Mouse (Mus musculus) forebrain, embryonic 12.5 days (tissue): ENCODE data around the gene Arhgef10l. TPM values are rescaled to one million over a fixed set of nuclear protein-coding genes. Genes with fewer than 3 reads are reported as not detected.

Experiments
- ATAC-seq: fragments of 200-750 bp; cut with Nextera tagmentation; 2 replicates; pipeline ENCODE4 v1.8.0; 2017; ENCODE audit warnings: moderate TSS enrichment; ENCODE audit not compliant: low FRiP score
- H3K27ac ChIP-seq: fragments of 300-500 bp; sonication (generic); 2 replicates; pipeline ENCODE4 v1.5.1; 2016; ENCODE audit warnings: mild to moderate bottlenecking
- H3K27me3 ChIP-seq: fragments of 300-500 bp; sonication (generic); 2 replicates; pipeline ENCODE4 v1.6.1; 2016; ENCODE audit warnings: mild to moderate bottlenecking
- H3K36me3 ChIP-seq: fragments of 300-500 bp; sonication (generic); replicated peaks from 2 replicates; pipeline ENCODE4 v1.6.1; 2016; ENCODE audit warnings: mild to moderate bottlenecking
- H3K4me1 ChIP-seq: fragments of 300-500 bp; sonication (generic); 2 replicates; pipeline ENCODE4 v1.6.1; 2016
- H3K4me2 ChIP-seq: fragments of 300-500 bp; sonication (generic); 2 replicates; pipeline ENCODE4 v1.6.1; 2016; ENCODE audit warnings: mild to moderate bottlenecking, moderate library complexity
- H3K4me3 ChIP-seq: fragments of 300-500 bp; sonication (generic); replicated peaks from 2 replicates; pipeline ENCODE4 v1.5.1; 2016; ENCODE audit warnings: mild to moderate bottlenecking
- H3K9ac ChIP-seq: fragments of 300-500 bp; sonication (generic); 2 replicates; pipeline ENCODE4 v1.6.1; 2016; ENCODE audit warnings: mild to moderate bottlenecking
- H3K9me3 ChIP-seq: fragments of 300-500 bp; sonication (generic); 2 replicates; pipeline ENCODE4 v1.6.1; 2016
- WGBS: fragments of 180-500 bp; shearing (Covaris S2); methylation state at CpG from one replicate; pipeline ENCODE4 v1.1.7; 2016; 5-methylcytosine and 5-hydroxymethylcytosine counted together
- polyA plus RNA-seq: library from polyadenylated mRNA; unstranded; fragments of >200 nt; fragmentation: Nextera tagmentation; extraction: Ambion mirVana; gene quantifications from 2 replicates; pipeline ENCODE4 v1.2.1, GENCODE M21; 2016

Gene Arhgef10l
- polyA plus RNA-seq, 1 experiment from 2014 or later = 26.1 TPM

DNA sequence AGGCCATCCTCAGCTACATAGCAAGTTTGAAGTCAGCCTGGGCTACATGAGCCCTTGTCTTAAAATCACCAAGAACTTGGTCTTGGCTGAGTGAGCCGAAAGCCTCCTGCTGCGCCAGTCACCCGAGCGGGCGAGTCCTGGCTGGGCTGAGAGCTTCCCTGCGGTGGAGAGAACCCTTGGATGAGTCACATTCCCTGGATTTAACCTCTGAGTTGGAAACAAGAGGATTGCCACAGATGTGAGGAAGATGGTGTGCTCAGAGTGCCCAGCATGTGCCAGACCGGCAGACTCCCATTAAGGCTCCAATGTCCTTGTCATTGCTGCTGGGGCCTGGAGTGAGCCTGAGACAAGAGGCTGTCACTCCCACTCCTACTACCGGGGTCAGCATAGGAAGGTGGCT, 2.0 kb upstream of the Arhgef10l start:
- Histone ChIP-seq H3K4me1 (peaks cover 11% of the 10 kb centered on the region), H3K9me3 (no peaks in the 10 kb centered on the region), H3K4me2 (no peak overlapping the region), H3K27ac (no peak overlapping the region), H3K4me3 (no peak overlapping the region), H3K9ac (no peak overlapping the region), H3K36me3 (no peaks in the 10 kb centered on the region), H3K27me3 (no peaks in the 10 kb centered on the region)
- WGBS = 94% methylated on average over 8 of the region's 8 CpGs
- no peak for ATAC-seq

GRCm38 (mm10) chr4:140665053-140665452, 759 bp downstream of the Arhgef10l start:
- Histone ChIP-seq H3K9ac (no peak overlapping the region), H3K4me1 (peaks cover 17% of the 10 kb centered on the region)
- 71% methylated on average over 7 of the region's 7 CpGs for WGBS

GRCm38 (mm10) chr4:140662882-140663585, 2.8 kb downstream of the Arhgef10l start:
- Histone ChIP-seq H3K9me3 (no peaks in the 10 kb centered on the region), H3K27me3 (peaks cover 4% of the 10 kb centered on the region; the same call in 1 of the 2 replicates), H3K27ac (no peak overlapping the region), H3K9ac (no peak overlapping the region), H3K4me2 (no peak overlapping the region), H3K36me3 (no peaks in the 10 kb centered on the region), H3K4me3 (no peak overlapping the region), H3K4me1 (peaks cover 31% of the 10 kb centered on the region)
- no peak for ATAC-seq
- WGBS = 34% methylated on average over 10 of the region's 10 CpGs

More at GRCm38 (mm10) chr4:140665053-140665452, 759 bp downstream of the Arhgef10l start:
- Histone ChIP-seq H3K27me3 (peaks cover 4% of the 10 kb centered on the region; the same call in 1 of the 2 replicates), H3K4me2 (no peak overlapping the region), H3K36me3 (no peaks in the 10 kb centered on the region), H3K4me3 (no peak overlapping the region), H3K27ac (no peak overlapping the region), H3K9me3 (no peaks in the 10 kb centered on the region)
- ATAC-seq = no peak

DNA sequence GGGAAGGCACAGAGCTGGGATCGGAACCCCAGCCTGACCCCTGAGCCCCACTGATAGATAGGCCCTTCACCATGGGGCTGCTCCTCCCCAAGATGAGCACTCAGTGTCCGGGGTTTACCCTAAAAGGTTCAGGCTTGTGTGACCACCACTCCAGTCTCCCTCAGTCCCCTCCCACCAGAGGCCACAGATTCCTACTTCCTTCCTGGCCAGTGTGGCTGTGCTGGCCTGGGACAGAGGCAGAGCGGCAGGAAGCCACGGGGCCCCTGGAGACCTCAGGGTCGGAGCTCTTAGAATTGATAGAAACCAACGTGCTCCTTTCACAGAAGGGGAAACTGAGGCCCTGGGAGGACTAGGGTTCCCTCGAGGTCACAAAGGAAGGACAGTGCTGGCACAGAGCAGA, 3.4 kb downstream of the Arhgef10l start:
- Histone ChIP-seq H3K4me2 (no peak overlapping the region), H3K4me1 (peaks cover 37% of the 10 kb centered on the region), H3K27ac (peak overlapping the region; percentile 3; the same call in 1 of the 2 replicates), H3K27me3 (peaks cover 4% of the 10 kb centered on the region; the same call in 1 of the 2 replicates), H3K9me3 (no peaks in the 10 kb centered on the region), H3K4me3 (no peak overlapping the region), H3K9ac (no peak overlapping the region), H3K36me3 (no peaks in the 10 kb centered on the region)
- WGBS = 47% methylated on average over 7 of the region's 7 CpGs
- no peak for ATAC-seq

DNA sequence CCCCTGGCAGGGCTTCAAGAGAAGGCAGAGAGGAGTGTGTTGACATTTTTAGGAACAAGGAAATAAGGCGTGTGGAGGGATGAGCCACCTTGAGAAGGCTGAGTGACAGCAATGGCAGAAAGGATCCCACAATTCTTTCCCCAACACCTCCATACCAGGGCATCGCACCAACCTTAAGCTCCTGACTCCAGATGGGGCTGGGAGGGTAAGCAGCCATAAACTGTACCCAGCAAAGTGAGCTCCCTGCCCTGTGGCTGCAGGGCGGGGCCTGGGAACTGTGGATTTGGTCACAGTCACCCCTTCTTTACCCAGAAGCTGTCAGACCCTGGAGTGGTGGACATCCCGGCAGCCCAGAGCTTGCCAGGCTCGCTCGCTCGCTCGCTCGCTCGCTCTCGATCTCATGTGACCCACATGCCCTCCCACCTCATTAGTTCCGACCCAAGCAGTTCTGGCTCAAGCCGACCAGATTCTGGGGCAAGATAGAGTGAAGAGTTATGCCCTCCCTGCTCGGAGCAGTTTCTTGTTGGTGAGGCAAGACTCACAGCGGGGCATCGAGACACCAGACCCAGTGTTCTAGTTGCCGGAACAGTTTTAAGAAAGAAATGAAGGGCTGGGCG, 4.3 kb downstream of the Arhgef10l start:
- Histone ChIP-seq H3K4me3 (no peak overlapping the region), H3K4me1 (peaks cover 45% of the 10 kb centered on the region), H3K27me3 (peaks cover 4% of the 10 kb centered on the region; the same call in 1 of the 2 replicates), H3K9ac (no peak overlapping the region), H3K9me3 (no peaks in the 10 kb centered on the region), H3K27ac (no peak overlapping the region), H3K36me3 (no peaks in the 10 kb centered on the region), H3K4me2 (no peak overlapping the region)
- WGBS = 81% methylated on average over 18 of the region's 18 CpGs
- ATAC-seq = no peak

DNA sequence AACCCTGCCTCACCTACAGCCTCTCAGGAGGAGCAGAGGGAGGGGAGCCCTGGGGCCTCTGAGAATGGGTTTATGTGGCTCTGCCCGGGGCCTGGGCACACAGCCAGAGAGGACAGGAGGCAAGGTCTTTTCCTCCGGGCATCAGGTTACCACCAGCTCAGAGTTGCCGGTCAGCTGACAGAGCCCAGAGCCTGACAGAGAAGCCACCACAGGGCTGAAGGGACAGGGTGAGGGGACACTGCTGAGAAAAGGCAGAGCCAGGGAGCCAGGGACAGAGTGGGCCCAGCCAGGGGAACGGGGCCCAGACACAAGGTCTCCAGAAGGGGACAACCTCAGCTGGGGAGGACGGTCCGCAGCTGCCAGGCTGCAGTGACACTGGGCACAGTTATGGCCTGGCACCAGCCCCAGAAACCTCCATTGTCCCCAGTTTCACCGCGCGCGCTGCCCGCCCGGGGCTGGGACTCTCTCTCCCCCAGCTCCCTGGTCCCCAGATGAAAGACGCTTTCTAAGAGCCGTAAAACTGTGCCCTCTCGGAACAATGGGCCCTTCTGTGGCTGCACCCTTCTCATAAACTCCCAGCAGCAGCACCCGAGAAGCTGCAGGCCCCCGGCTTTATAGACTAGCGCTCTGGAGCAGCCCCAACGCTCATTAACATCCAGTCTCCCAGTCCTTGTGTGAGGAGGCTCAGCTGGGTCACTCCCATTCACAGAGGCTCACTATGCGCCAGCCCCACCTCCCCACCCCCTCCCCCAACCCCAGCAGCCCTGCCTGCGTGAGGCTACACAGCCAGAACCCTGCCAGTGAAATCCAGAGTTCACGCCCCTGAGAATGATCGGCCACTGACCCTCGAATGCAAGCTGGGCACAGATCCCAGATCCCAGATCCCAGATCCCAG, 7.9 kb downstream of the Arhgef10l start:
- peak overlapping the region; percentile 99 for H3K27ac ChIP-seq
- peak overlapping the region; percentile 46 for H3K4me2 ChIP-seq
- no peaks in the 10 kb centered on the region for H3K9me3 ChIP-seq
- H3K27me3 ChIP-seq = peaks cover 4% of the 10 kb centered on the region; the same call in 1 of the 2 replicates
- H3K9ac ChIP-seq = peak overlapping the region; percentile 48
- H3K36me3 ChIP-seq = no peaks in the 10 kb centered on the region
- peaks cover 51% of the 10 kb centered on the region for H3K4me1 ChIP-seq
- peak; percentile 90 for ATAC-seq
- 0 out of 2 replicates have a peak overlapping the region, but pooled peaks have one; percentile 15 for H3K4me3 ChIP-seq
- under 1% methylated on average over 24 of the region's 24 CpGs for WGBS

DNA sequence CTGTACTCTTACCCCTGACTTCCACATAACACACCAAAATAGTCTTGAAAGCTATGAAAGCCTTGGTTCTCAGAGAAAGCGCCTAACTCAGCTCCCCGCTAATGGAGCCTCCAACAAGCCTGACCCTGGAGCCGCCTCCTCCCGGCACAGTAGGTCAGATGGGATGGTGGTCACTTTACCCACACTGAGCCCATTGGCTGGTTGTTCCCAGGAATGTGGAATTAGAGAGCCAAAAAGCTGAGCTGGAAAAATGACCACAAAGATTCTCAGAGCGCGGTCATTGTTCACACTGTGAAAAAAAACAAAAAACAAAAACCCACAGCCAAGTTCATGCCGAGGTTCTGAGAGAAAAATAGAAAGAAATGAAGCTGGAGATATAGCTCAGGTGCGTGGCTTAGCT, 9.3 kb downstream of the Arhgef10l start:
- Histone ChIP-seq H3K27ac (peak overlapping the region; percentile 99), H3K9ac (no peak overlapping the region), H3K4me1 (peaks cover 43% of the 10 kb centered on the region), H3K27me3 (no peaks in the 10 kb centered on the region), H3K36me3 (no peaks in the 10 kb centered on the region), H3K4me3 (no peak overlapping the region), H3K4me2 (no peak overlapping the region), H3K9me3 (no peaks in the 10 kb centered on the region)
- 63% methylated on average over 8 of the region's 8 CpGs for WGBS
- ATAC-seq = no peak

GRCm38 (mm10) chr4:140654798-140655197, 11.0 kb downstream of the Arhgef10l start:
- no peak overlapping the region for H3K27ac ChIP-seq

DNA sequence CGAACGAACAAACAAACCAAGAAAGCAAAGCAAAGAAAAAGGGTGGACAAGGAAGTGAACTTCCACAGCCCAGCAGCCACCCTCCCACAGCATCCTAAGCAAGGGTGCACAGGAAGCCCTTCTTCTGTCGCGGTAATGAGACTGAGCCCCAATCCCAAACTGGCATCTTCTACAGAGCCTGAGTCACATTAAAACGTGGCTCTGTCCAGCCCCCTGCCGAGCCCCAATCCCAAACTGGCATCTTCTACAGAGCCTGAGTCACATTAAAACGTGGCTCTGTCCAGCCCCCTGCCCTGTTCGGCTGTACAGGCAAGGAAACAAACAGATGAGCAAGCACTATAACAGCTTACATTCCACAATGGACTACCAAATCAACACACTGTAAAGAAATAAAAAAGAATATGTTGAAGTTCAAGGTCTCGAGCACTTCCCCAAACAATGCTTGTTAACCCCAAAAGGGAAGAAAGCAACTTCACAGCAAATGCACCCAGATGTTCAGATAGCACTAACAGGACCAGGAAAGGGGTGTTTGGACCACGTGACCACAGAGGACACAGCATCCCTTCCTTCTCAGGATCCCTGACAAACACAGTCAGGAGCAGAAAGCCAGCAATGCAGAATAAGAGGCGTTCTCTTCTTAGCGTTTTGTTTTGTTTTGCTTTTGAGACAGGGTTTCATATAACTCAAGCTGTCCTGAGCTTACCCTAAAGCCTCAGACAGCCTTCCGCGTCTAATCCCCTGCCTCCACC, 11.8 kb downstream of the Arhgef10l start:
- 51% methylated on average over 14 of the region's 14 CpGs for WGBS
- ATAC-seq = no peak
- Histone ChIP-seq H3K4me2 (no peak overlapping the region), H3K9me3 (no peaks in the 10 kb centered on the region), H3K27ac (no peak overlapping the region), H3K9ac (no peak overlapping the region; the same call in 1 of the 2 replicates), H3K4me1 (peaks cover 47% of the 10 kb centered on the region), H3K27me3 (peaks cover 8% of the 10 kb centered on the region; the same call in 1 of the 2 replicates), H3K4me3 (no peak overlapping the region), H3K36me3 (no peaks in the 10 kb centered on the region)

More at GRCm38 (mm10) chr4:140654798-140655197, 11.0 kb downstream of the Arhgef10l start:
- Histone ChIP-seq H3K36me3 (no peaks in the 10 kb centered on the region), H3K4me2 (no peak overlapping the region), H3K9ac (no peak overlapping the region), H3K27me3 (peaks cover 8% of the 10 kb centered on the region; the same call in 1 of the 2 replicates), H3K9me3 (no peaks in the 10 kb centered on the region), H3K4me3 (no peak overlapping the region), H3K4me1 (peaks cover 43% of the 10 kb centered on the region)
- WGBS = 80% methylated on average over 8 of the region's 8 CpGs
- ATAC-seq = no peak

DNA sequence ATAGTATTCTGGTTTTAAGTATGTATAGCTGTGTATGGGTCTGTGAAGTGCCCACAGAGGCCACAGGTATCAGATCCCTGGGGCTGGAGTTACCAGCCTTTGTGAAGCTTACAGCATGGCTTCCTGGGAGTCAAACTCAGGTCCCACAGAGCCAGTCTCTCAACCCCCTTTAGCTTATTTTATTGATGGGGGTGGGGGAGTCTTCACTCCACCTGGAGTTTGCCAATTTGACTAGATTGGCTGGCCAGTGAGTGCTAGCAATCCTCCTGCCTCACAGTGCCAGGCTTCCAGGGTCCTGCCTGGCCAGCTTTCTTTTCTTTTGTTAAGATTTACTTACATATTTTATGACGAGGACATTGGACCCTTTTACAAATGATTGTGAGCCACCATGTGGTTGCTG, 16.1 kb downstream of the Arhgef10l start:
- Histone ChIP-seq H3K36me3 (peaks cover 5% of the 10 kb centered on the region; the same call in 1 of the 2 replicates), H3K9ac (no peak overlapping the region)

DNA sequence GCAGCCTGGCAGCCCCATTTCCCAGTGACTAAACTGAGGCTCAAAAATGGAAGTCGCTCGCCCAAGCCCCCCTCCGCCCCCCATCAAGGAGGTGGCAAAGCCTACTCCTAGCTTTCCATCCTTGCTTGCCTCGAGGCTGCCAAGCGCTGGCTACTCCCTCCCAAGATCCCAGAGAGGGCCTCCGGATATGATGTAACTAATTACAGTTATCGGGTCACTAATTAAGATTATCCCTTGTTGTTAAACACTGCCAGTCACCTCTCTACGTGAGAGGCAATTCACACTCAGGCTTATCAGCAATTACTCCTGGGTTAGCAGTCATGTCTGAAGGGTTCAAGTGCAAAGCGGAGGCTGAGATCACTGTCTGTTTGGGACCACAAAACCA, 16.6 kb downstream of the Arhgef10l start:
- Histone ChIP-seq H3K9me3 (no peaks in the 10 kb centered on the region), H3K4me1 (peaks cover 50% of the 10 kb centered on the region), H3K36me3 (peaks cover 9% of the 10 kb centered on the region; the same call in 1 of the 2 replicates), H3K9ac (peak overlapping the region; percentile 96), H3K4me3 (peak overlapping the region; percentile 79), H3K4me2 (peak overlapping the region; percentile 76), H3K27me3 (peaks cover 8% of the 10 kb centered on the region; the same call in 1 of the 2 replicates), H3K27ac (peak overlapping the region; percentile 93)
- peak; percentile 15 for ATAC-seq
- WGBS = 15% methylated on average over 9 of the region's 9 CpGs

More for the DNA sequence above, 16.1 kb downstream of the Arhgef10l start:
- peaks cover 50% of the 10 kb centered on the region for H3K4me1 ChIP-seq
- WGBS = 64% methylated on average over 1 of the region's 1 CpGs
- no peaks in the 10 kb centered on the region for H3K9me3 ChIP-seq
- H3K4me2 ChIP-seq = no peak overlapping the region
- peak overlapping the region; percentile 93; the same call in 1 of the 2 replicates for H3K27ac ChIP-seq
- H3K4me3 ChIP-seq = no peak overlapping the region
- no peak for ATAC-seq
- H3K27me3 ChIP-seq = peaks cover 8% of the 10 kb centered on the region; the same call in 1 of the 2 replicates
